Mouse (Mus musculus): ENCODE data around the gene Rnf185. TPM values are rescaled to one million over a fixed set of nuclear protein-coding genes. Genes with fewer than 3 reads are reported as not detected.

Gene Rnf185
- polyA plus RNA-seq (2015; fragmentation: Nextera tagmentation; extraction: Ambion mirVana) = 19.9 and 23.5 TPM in 2 replicates

DNA sequence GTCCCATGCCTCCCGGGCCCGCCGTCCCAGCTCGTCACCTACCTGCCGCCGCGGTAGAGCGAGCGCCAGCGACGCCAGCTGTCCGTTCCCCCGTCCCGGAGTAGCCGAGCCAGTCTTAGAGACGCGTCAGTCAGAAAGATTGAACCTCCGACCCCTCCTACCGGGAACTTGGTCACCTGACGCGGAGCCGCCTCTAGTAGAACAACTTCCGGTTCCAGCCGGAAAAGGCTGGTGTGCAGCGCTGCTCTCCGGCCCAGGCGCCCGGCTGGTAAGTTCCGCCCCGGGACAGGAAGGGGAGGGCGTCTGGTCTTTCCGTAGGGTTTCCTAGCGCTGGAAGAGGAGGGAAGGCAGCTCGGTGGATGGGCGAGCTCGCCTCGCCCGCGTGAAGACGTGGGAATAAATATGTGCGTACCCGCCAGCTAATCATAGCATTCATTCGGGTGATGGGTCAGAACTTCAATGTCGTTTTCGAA lies at the start of gene Rnf185:
TSS of gene Rnf185 (minus strand) at position 197 of the 473 bp plus-strand sequence.

DNA sequence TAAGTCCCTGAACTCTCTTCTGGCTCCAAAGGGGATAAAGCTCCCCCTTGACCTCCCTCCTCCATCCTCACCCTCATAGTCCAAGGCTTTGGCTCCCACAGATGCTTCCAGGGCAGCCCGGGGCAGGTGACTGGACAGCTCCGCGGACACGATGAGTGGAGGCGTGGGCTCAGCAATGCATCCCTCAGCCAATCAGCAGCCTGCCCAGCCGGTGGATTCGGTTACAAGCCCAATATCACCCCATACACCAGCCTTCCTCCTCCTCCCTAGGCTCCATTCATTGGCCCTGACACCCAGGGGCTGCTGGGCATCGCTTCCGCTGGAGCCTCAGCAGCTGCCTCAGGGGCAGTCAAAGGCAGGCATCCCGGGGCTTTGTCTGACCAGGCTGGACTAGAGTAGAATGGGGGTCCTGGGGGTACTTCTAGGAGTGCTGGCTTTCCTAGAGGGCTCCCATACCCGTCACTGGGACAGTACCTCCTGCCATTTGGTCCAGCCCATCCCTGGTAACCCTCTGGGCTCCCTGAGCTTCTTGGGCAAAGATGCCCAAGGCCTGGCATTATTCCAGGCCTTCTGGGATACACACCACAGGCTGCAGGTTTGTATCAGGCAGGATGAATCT lies 35.9 kb upstream of the Rnf185 start, which contains the start of gene Pla2g3:
TSS of gene Pla2g3 (plus strand) at position 333 of the 619 bp plus-strand sequence.

DNA sequence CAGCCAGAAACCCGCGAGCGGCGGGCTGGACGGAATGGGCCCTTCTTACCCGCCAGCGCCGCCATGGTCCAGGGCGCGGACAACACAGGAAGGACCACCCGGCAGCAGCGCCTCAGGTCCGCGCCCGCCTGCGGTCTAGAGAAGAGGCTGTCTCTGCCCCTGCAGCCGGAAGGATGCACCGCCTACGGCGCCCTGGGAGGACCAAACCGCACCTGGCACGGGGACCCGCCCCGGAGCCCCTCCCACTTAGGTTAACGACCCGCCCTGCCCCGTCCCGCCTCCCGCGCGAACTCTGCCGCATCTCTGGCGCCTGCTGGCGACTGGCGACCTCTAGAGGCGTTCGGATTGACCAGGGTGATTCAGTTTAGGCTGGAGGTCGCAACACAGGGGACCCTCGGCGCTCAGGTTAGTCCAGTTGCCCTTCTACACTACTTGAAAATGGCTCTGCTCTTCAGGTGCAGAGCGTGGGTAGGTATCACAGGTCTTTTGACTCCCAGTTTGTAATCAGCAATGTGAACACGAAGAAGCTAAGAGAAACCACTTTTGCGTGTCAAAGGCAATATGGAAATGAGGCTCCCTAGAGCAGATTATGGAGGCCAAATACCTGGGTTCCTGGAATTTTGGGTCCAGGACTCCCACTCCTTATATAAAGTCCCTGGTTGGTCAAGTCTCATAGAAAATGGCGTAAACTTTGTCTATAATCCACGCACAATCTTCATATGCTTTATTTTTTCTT lies 43.0 kb downstream of the Rnf185 start, which contains the start of gene Limk2:
TSS of gene Limk2 (minus strand) at position 193 of the 736 bp plus-strand sequence.

Other genes starting within 250 kb of the Rnf185 start
- gene Eif4enif1, start 250.0 kb downstream of the Rnf185 start, polyA plus RNA-seq (2015; fragmentation: Nextera tagmentation; extraction: Ambion mirVana) = 18.0 and 18.5 TPM in 2 replicates
- gene Drg1, start 185.9 kb downstream of the Rnf185 start, polyA plus RNA-seq (2015; fragmentation: Nextera tagmentation; extraction: Ambion mirVana) = 119 and 121 TPM in 2 replicates
- gene Patz1, start 163.5 kb downstream of the Rnf185 start, polyA plus RNA-seq (2015; fragmentation: Nextera tagmentation; extraction: Ambion mirVana) = 12.5 and 12.9 TPM in 2 replicates
- gene Pik3ip1, start 122.0 kb downstream of the Rnf185 start, polyA plus RNA-seq (2015; fragmentation: Nextera tagmentation; extraction: Ambion mirVana) = 20.9 and 28.6 TPM in 2 replicates
- 13.4 and 16.9 TPM in 2 replicates for gene Limk2, start 43.2 kb downstream of the Rnf185 start, polyA plus RNA-seq (2015; fragmentation: Nextera tagmentation; extraction: Ambion mirVana)
- 0.09 and 0.27 TPM in 2 replicates for gene Pla2g3, start 35.9 kb upstream of the Rnf185 start, polyA plus RNA-seq (2015; fragmentation: Nextera tagmentation; extraction: Ambion mirVana)
- gene Inpp5j, start 52.5 kb upstream of the Rnf185 start, polyA plus RNA-seq (2015; fragmentation: Nextera tagmentation; extraction: Ambion mirVana) = 0.18 and 0.32 TPM in 2 replicates
- 99.1 and 138 TPM in 2 replicates for gene Selenom, start 62.3 kb upstream of the Rnf185 start, polyA plus RNA-seq (2015; fragmentation: Nextera tagmentation; extraction: Ambion mirVana)
- 304 and 320 TPM in 2 replicates for gene Smtn, start 88.2 kb upstream of the Rnf185 start, polyA plus RNA-seq (2015; fragmentation: Nextera tagmentation; extraction: Ambion mirVana)
- 8.1 and 8.9 TPM in 2 replicates for gene Morc2a, start 196.8 kb upstream of the Rnf185 start, polyA plus RNA-seq (2015; fragmentation: Nextera tagmentation; extraction: Ambion mirVana)

Data from skeletal muscle tissue, postnatal 0 days (tissue).